Mouse (Mus musculus) embryonic facial prominence, embryonic 12.5 days (tissue): ENCODE data around the gene Csnk1d. TPM values are rescaled to one million over a fixed set of nuclear protein-coding genes. Genes with fewer than 3 reads are reported as not detected.

ENCODE experiments used
- ATAC-seq: fragments of 200-750 bp; cut with Nextera tagmentation; 2 replicates; pipeline ENCODE4 v1.8.0; 2017; ENCODE audit not compliant: insufficient number of reproducible peaks, insufficient read depth, low FRiP score, low TSS enrichment
- H3K27ac ChIP-seq: fragments of 300-500 bp; sonication (generic); 2 replicates; pipeline ENCODE4 v1.5.1; 2016; ENCODE audit warnings: mild to moderate bottlenecking
- H3K27me3 ChIP-seq: fragments of 300-500 bp; sonication (generic); 2 replicates; pipeline ENCODE4 v1.6.1; 2016; ENCODE audit warnings: mild to moderate bottlenecking, moderate library complexity
- H3K36me3 ChIP-seq: fragments of 300-500 bp; sonication (generic); 2 replicates; pipeline ENCODE4 v1.6.1; 2016; ENCODE audit warnings: mild to moderate bottlenecking
- H3K4me1 ChIP-seq: fragments of 300-500 bp; sonication (generic); 2 replicates; pipeline ENCODE4 v1.6.1; 2016
- H3K4me2 ChIP-seq: fragments of 300-500 bp; sonication (generic); replicated peaks from 2 replicates; pipeline ENCODE4 v1.6.1; 2016; ENCODE audit warnings: mild to moderate bottlenecking, moderate library complexity
- H3K4me3 ChIP-seq: fragments of 300-500 bp; sonication (generic); 2 replicates; pipeline ENCODE4 v1.5.1; 2016; ENCODE audit warnings: mild to moderate bottlenecking
- H3K9ac ChIP-seq: fragments of 300-500 bp; sonication (generic); 2 replicates; pipeline ENCODE4 v1.6.1; 2016; ENCODE audit warnings: mild to moderate bottlenecking, moderate library complexity
- H3K9me3 ChIP-seq: fragments of 300-500 bp; sonication (generic); 2 replicates; pipeline ENCODE4 v1.6.1; 2016; ENCODE audit warnings: mild to moderate bottlenecking, moderate library complexity
- WGBS: fragments of 180-500 bp; shearing (Covaris S2); methylation state at CpG from one replicate; pipeline ENCODE4 v1.1.7; 2016; 5-methylcytosine and 5-hydroxymethylcytosine counted together
- polyA plus RNA-seq: library from polyadenylated mRNA; unstranded; fragments of >200 nt; fragmentation: Nextera tagmentation; extraction: Ambion mirVana; gene quantifications from 2 replicates; pipeline ENCODE4 v1.2.1, GENCODE M21; 2016

The Csnk1d gene
- polyA plus RNA-seq, 1 experiment from 2014 or later: 160 TPM

DNA sequence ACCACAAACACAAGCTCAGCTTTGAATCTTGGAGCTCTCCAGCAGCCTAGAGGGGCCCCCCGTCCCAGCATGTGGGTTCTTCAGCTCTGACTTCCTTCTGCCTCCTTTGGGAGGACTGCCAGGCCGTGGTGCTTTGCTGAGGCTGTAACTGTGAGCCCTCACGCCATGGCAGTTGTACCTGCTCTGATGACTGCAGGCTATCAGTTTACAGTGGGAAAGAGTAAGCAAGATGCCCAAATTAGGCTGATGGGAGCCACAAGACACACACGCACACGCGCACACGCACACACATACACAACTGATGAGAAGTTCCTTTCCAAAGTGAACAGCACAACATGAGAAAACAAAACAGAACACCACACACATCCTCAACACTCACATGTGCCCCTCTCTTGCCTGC lies 28.2 kb downstream of the Csnk1d start:
- H3K27me3 ChIP-seq: no peaks in the 10 kb centered on the region
- no peak for ATAC-seq
- no peak overlapping the region for H3K4me2 ChIP-seq
- WGBS: 86% methylated on average over 7 of the region's 7 CpGs
- H3K9ac ChIP-seq: no peak overlapping the region
- no peak overlapping the region for H3K4me3 ChIP-seq
- H3K27ac ChIP-seq: no peak overlapping the region
- H3K36me3 ChIP-seq: peaks cover 90% of the 10 kb centered on the region
- H3K4me1 ChIP-seq: peaks cover 7% of the 10 kb centered on the region; the same call in 1 of the 2 replicates
- H3K9me3 ChIP-seq: no peaks in the 10 kb centered on the region

DNA sequence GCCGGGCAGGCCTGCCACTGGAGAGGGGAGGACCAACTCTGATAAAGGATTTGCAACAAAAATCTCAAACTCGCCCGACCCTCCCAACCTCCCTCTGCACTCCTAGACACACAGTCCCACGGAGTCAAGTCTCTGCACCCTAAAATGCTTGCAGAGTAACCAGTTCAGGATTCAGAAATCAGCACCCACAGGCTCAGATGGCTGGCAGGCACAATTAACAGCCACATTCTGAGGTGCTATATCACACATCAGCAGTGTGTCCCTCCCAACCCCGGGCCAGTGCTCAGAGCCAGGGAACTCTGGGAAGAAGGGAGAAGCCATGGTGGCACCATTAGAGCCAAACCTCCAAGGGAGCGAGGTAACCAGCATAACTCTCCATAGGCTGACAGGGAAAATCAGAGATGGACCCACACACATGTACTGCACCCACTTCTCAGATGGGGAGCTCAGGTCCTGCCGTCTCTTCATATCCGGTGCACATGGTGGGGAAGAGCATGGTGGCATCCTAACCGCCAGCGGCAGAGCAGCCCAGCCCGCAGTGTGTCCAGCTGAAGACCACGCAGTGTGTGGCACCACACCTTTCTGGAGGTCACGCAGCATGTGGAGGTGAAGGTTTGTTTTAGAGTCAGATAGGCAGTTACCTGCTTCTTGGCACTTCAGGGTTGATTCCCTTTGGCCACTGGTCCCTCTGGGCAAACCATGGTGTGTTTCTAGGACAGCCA lies 28.9 kb downstream of the Csnk1d start:
- peaks cover 7% of the 10 kb centered on the region; the same call in 1 of the 2 replicates for H3K4me1 ChIP-seq
- H3K4me2 ChIP-seq: no peak overlapping the region
- no peaks in the 10 kb centered on the region for H3K27me3 ChIP-seq
- no peak overlapping the region for H3K27ac ChIP-seq
- H3K4me3 ChIP-seq: no peak overlapping the region
- no peak overlapping the region for H3K9ac ChIP-seq
- peaks cover 89% of the 10 kb centered on the region for H3K36me3 ChIP-seq
- 92% methylated on average over 13 of the region's 13 CpGs for WGBS
- no peak for ATAC-seq
- no peaks in the 10 kb centered on the region for H3K9me3 ChIP-seq

- peaks cover 4% of the 10 kb centered on the region; the same call in 1 of the 2 replicates for H3K4me1 ChIP-seq
- ATAC-seq: no peak
- H3K4me3 ChIP-seq: no peak overlapping the region
- H3K36me3 ChIP-seq: peaks cover 89% of the 10 kb centered on the region
- H3K9ac ChIP-seq: no peak overlapping the region
- H3K27ac ChIP-seq: no peak overlapping the region
- no peaks in the 10 kb centered on the region for H3K9me3 ChIP-seq
- 85% methylated on average over 7 of the region's 7 CpGs for WGBS
- H3K4me2 ChIP-seq: no peak overlapping the region
- no peaks in the 10 kb centered on the region for H3K27me3 ChIP-seq
Measured at GRCm38 (mm10) chr11:120961594-120961993, 29.5 kb downstream of the Csnk1d start.

GRCm38 (mm10) chr11:120960248-120960647 lies 30.9 kb downstream of the Csnk1d start:
- peaks cover 4% of the 10 kb centered on the region; the same call in 1 of the 2 replicates for H3K4me1 ChIP-seq
- H3K27me3 ChIP-seq: no peaks in the 10 kb centered on the region
- H3K9me3 ChIP-seq: no peaks in the 10 kb centered on the region
- no peak for ATAC-seq
- H3K9ac ChIP-seq: no peak overlapping the region
- H3K4me2 ChIP-seq: no peak overlapping the region
- H3K36me3 ChIP-seq: peaks cover 89% of the 10 kb centered on the region
- no peak overlapping the region for H3K4me3 ChIP-seq
- WGBS: 50% methylated on average over 1 of the region's 1 CpGs
- H3K27ac ChIP-seq: no peak overlapping the region

GRCm38 (mm10) chr11:120959564-120959963 lies 31.6 kb downstream of the Csnk1d start:
- peaks cover 4% of the 10 kb centered on the region; the same call in 1 of the 2 replicates for H3K4me1 ChIP-seq
- H3K27ac ChIP-seq: 0 out of 2 replicates have a peak overlapping the region, but pooled peaks have one; percentile 30
- 73% methylated on average over 3 of the region's 3 CpGs for WGBS
- H3K4me3 ChIP-seq: no peak overlapping the region
- peaks cover 89% of the 10 kb centered on the region for H3K36me3 ChIP-seq
- H3K9ac ChIP-seq: no peak overlapping the region
- no peaks in the 10 kb centered on the region for H3K27me3 ChIP-seq
- no peak overlapping the region for H3K4me2 ChIP-seq
- ATAC-seq: no peak
- H3K9me3 ChIP-seq: no peaks in the 10 kb centered on the region

- no peak for ATAC-seq
- Histone ChIP-seq H3K4me2 (no peak overlapping the region), H3K27ac (0 out of 2 replicates have a peak overlapping the region, but pooled peaks have one; percentile 30), H3K27me3 (no peaks in the 10 kb centered on the region), H3K4me1 (peaks cover 4% of the 10 kb centered on the region; the same call in 1 of the 2 replicates), H3K36me3 (peaks cover 87% of the 10 kb centered on the region), H3K4me3 (no peak overlapping the region), H3K9me3 (no peaks in the 10 kb centered on the region), H3K9ac (no peak overlapping the region)
- WGBS: 79% methylated on average over 18 of the region's 18 CpGs
Measured at GRCm38 (mm10) chr11:120959066-120959465, 32.1 kb downstream of the Csnk1d start.

DNA sequence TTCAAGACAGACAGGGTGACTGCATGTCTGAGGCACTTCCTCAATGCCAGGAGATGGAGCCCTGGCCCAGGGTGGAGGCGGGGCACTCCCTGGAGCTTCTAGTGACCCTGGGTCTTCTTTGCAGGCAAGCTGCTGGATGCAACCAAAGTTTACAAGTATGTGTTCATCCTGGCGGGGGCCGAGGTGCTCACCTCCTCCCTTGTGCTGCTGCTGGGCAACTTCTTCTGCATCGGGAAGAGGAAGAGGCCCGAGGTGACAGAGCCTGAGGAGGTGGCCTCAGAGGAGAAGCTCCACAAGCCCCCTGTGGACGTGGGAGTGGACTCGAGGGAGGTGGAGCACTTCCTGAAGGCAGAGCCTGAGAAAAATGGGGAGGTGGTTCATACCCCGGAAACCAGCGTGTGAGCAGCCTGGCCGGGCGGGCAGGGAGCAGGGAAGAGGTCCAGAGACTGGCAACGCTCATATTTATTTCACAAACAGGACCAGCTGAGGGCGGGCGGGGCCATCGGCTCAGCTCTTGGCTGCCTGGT lies 33.3 kb downstream of the Csnk1d start:
- no peaks in the 10 kb centered on the region for H3K9me3 ChIP-seq
- ATAC-seq: no peak
- no peak overlapping the region for H3K4me3 ChIP-seq
- no peak overlapping the region for H3K4me2 ChIP-seq
- 80% methylated on average over 15 of the region's 15 CpGs for WGBS
- 0 out of 2 replicates have a peak overlapping the region, but pooled peaks have one; percentile 17 for H3K27ac ChIP-seq
- no peaks in the 10 kb centered on the region for H3K27me3 ChIP-seq
- H3K4me1 ChIP-seq: peaks cover 4% of the 10 kb centered on the region; the same call in 1 of the 2 replicates
- H3K9ac ChIP-seq: no peak overlapping the region
- H3K36me3 ChIP-seq: peaks cover 77% of the 10 kb centered on the region

GRCm38 (mm10) chr11:120957052-120957451 lies 34.1 kb downstream of the Csnk1d start:
- Histone ChIP-seq H3K9me3 (no peaks in the 10 kb centered on the region), H3K4me1 (peaks cover 5% of the 10 kb centered on the region), H3K9ac (no peak overlapping the region), H3K4me3 (no peak overlapping the region), H3K4me2 (no peak overlapping the region), H3K36me3 (peaks cover 70% of the 10 kb centered on the region), H3K27me3 (no peaks in the 10 kb centered on the region), H3K27ac (no peak overlapping the region)
- no peak for ATAC-seq
- WGBS: 75% methylated on average over 8 of the region's 8 CpGs

DNA sequence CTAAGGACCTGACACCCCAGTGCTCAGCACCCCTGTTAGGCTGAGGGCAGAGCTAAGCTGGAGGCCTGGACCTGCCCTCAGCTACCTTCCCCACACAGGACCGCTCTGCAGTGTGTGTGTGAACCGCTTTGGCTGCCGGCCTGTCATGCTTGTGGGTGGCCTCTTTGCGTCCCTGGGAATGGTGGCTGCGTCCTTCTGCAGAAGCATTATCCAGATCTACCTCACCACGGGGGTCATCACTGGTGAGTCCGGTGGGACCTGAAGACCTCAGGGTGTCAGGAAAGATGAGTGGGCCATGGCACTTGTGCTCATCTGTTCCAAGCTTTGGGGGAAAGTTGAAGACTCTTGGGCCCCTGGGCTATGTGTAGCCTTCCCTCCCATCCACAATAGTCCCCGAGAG lies 35.4 kb downstream of the Csnk1d start:
- Histone ChIP-seq H3K9ac (no peak overlapping the region), H3K36me3 (peaks cover 56% of the 10 kb centered on the region), H3K9me3 (no peaks in the 10 kb centered on the region), H3K4me2 (no peak overlapping the region), H3K4me3 (no peak overlapping the region), H3K27ac (no peak overlapping the region), H3K4me1 (peaks cover 15% of the 10 kb centered on the region), H3K27me3 (no peaks in the 10 kb centered on the region)
- 95% methylated on average over 8 of the region's 8 CpGs for WGBS
- ATAC-seq: no peak

- H3K4me2 ChIP-seq: no peak overlapping the region
- H3K9ac ChIP-seq: no peak overlapping the region
- no peaks in the 10 kb centered on the region for H3K9me3 ChIP-seq
- no peak overlapping the region for H3K4me3 ChIP-seq
- no peak for ATAC-seq
- H3K27me3 ChIP-seq: peaks cover 6% of the 10 kb centered on the region
- H3K36me3 ChIP-seq: peaks cover 51% of the 10 kb centered on the region
- WGBS: 89% methylated on average over 5 of the region's 5 CpGs
- peaks cover 22% of the 10 kb centered on the region for H3K4me1 ChIP-seq
- H3K27ac ChIP-seq: no peak overlapping the region
Measured at GRCm38 (mm10) chr11:120954936-120955335, 36.2 kb downstream of the Csnk1d start.

- Histone ChIP-seq H3K27me3 (peaks cover 24% of the 10 kb centered on the region), H3K9ac (peak overlapping the region; percentile 10; the same call in 1 of the 2 replicates), H3K27ac (0 out of 2 replicates have a peak overlapping the region, but pooled peaks have one; percentile 23), H3K4me2 (peak overlapping the region; percentile 58), H3K9me3 (no peaks in the 10 kb centered on the region), H3K4me1 (peaks cover 18% of the 10 kb centered on the region), H3K4me3 (no peak overlapping the region), H3K36me3 (peaks cover 31% of the 10 kb centered on the region)
- 72% methylated on average over 9 of the region's 9 CpGs for WGBS
- no peak for ATAC-seq
Measured at GRCm38 (mm10) chr11:120951731-120952730, 39.1 kb downstream of the Csnk1d start.
